Mouse (Mus musculus) heart, postnatal 0 days (tissue): ENCODE data around the gene Fbxl18.

Experiments
- CTCF ChIP-seq: IDR thresholded peaks from 2 replicates; pipeline ENCODE4 v1.5.1; 2016; ENCODE audit warnings: antibody characterized with exemption, control low read depth, low read depth
- EP300 ChIP-seq: IDR thresholded peaks from 2 replicates; pipeline ENCODE4 v1.6.1; 2016; ENCODE audit warnings: antibody characterized with exemption, low read depth

DNA sequence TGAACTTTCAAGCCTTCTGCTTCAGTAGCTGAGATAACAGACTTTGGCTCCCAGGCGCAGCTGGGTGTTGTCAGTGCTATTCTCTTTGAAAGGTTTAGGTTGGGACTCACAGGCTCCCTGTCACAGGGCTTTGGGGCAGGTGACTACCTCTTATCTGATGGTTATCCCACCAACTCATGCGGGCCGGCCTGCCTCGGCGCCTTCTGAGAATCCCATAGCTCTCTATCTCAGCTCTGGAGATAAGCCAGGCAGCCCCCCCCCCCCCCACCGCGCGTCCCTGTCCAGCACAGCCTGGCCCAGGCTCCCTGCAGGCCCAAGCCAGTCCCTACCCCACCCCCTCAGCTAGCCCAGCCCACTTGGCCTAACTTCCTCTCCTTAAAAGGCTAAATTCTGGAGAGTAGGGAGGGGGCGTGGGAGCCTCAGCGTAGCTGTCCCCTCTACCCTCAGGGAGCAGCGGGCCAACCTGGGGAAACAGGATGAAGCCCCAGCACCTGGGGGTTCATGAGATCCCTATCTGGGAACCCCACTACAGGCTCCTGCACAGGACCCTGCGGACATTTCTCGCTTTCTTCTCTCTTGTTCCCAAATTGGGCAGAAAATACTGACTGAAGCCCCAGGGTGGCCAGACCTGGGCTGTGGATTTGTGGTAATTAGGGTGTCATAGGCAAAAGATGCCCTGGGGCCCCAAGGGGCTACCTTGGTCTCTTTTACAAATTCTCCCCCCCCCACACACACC is 31.2 kb upstream of the Fbxl18 start:
- no peak for TF ChIP-seq EP300
- TF ChIP-seq CTCF: no peak
